In the genomic region with DNA sequence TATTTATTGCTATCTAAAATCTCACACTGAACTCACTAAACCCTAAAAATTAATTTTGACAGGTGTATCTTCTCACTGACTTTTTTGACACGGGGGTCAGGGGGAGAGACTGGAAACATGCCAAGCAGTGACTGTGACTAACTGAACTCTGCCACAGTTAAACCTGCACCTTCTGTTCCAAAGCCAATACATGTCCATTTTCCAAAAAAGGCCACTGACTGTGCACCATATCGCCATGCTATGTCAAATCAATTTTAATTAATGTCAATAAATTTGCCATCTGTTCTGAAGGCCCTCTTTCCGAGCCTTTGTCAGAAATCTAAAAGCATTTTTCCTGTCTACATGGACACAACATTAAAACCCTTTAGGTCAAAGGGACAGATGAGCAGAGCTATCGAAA, we compare ENCODE assay signal across 17 mouse cellular contexts. TPM values are rescaled to one million over a fixed set of nuclear protein-coding genes. Genes with fewer than 3 reads are reported as not detected.
DNase-seq lines count a peak whose midpoint lies in the region; ATAC-seq and TF ChIP-seq lines count a peak whose summit lies in the region.
"Had no signal": no experiment of that assay in that cellular context is flagged by ENCODE, and none has a peak within 500 bp of the region (broad histone marks: within the 10 kb centered on the region; RNA-seq: fewer than 3 reads in every experiment).

No protein-coding gene starts in this region.

- H3K4me3 ChIP-seq in hindbrain, embryonic 13.5 days, result peak overlapping the region; percentile 26
- no peak overlapping the region for H3K4me3 ChIP-seq in hindbrain, embryonic 11.5 days (ENCODE audit: low read depth, low read length)
- peak overlapping the region; percentile 24 for H3K4me3 ChIP-seq in midbrain, embryonic 15.5 days
- no peak overlapping the region for H3K4me3 ChIP-seq in kidney, adult 2 months (ENCODE audit: insufficient read depth, low read depth, low read length)
- H3K4me3 ChIP-seq: heart, adult 2 months; stomach, embryonic 15.5 days had no signal

- no peak for TF ChIP-seq CTCF in brain, embryonic 14.5 days (IDR thresholded peaks at IDR 0.05; ENCODE audit: borderline replicate concordance, extremely low read depth, insufficient read depth, insufficient read length)
- TF ChIP-seq CTCF in kidney, adult 2 months (conservative IDR thresholded peaks at IDR 0.05; ENCODE audit: insufficient read depth, insufficient read length, low read depth, low read length), result no peak

- ATAC-seq in hindbrain, embryonic 13.5 days (ENCODE audit: low FRiP score), result no peak
- ATAC-seq in hindbrain, embryonic 11.5 days (ENCODE audit: low FRiP score), result no peak
- ATAC-seq in midbrain, embryonic 15.5 days (replicated peaks), result no peak
- ATAC-seq: intestine, postnatal 0 days had no signal

- H3K4me2 ChIP-seq in hindbrain, embryonic 13.5 days, result peak overlapping the region; percentile 42
- no peak overlapping the region for H3K4me2 ChIP-seq in hindbrain, embryonic 11.5 days (replicated peaks; ENCODE audit: low read depth, low read length)
- peak overlapping the region; percentile 36 for H3K4me2 ChIP-seq in midbrain, embryonic 15.5 days
- H3K4me2 ChIP-seq: lung, embryonic 14.5 days; stomach, embryonic 15.5 days had no signal

- no peaks in the 10 kb centered on the region for H3K27me3 ChIP-seq in hindbrain, embryonic 13.5 days
- H3K27me3 ChIP-seq in hindbrain, embryonic 11.5 days (ENCODE audit: control insufficient read depth, insufficient read depth, low read length), result no peaks in the 10 kb centered on the region
- H3K27me3 ChIP-seq in midbrain, embryonic 15.5 days (replicated peaks), result no peaks in the 10 kb centered on the region
- no peaks in the 10 kb centered on the region for H3K27me3 ChIP-seq in kidney, adult 2 months (replicated peaks; ENCODE audit: control insufficient read depth, insufficient read depth, low read length)
- H3K27me3 ChIP-seq: stomach, embryonic 15.5 days had no signal

- H3K27ac ChIP-seq in hindbrain, embryonic 13.5 days, result no peak overlapping the region
- no peak overlapping the region for H3K27ac ChIP-seq in hindbrain, embryonic 11.5 days (ENCODE audit: low read depth, low read length)
- no peak overlapping the region for H3K27ac ChIP-seq in midbrain, embryonic 15.5 days
- H3K27ac ChIP-seq in kidney, adult 2 months (ENCODE audit: insufficient read depth, low read depth, low read length), result no peak overlapping the region
- H3K27ac ChIP-seq: heart, adult 2 months; stomach, embryonic 15.5 days had no signal

- WGBS in hindbrain, embryonic 13.5 days, result 41% methylated on average over 4 of the region's 4 CpGs
- 66% methylated on average over 4 of the region's 4 CpGs for WGBS in hindbrain, embryonic 11.5 days
- WGBS in midbrain, embryonic 15.5 days, result 45% methylated on average over 4 of the region's 4 CpGs
- 64% methylated on average over 4 of the region's 4 CpGs for WGBS in kidney, adult 2 months

- no peaks in the 10 kb centered on the region for H3K9me3 ChIP-seq in hindbrain, embryonic 13.5 days
- no peaks in the 10 kb centered on the region for H3K9me3 ChIP-seq in hindbrain, embryonic 11.5 days (ENCODE audit: control insufficient read depth, low read length)
- H3K9me3 ChIP-seq in midbrain, embryonic 15.5 days, result no peaks in the 10 kb centered on the region
- H3K9me3 ChIP-seq: stomach, embryonic 15.5 days had no signal

- DNase-seq in hindbrain, embryonic 11.5 days (ENCODE audit: low spot score), result no peak
- DNase-seq in brain, embryonic 14.5 days (ENCODE audit: low read depth), result peak; percentile 41
- DNase-seq in cerebellum, postnatal 14 days, result peak; percentile 78 to 87
- no peak for DNase-seq in kidney, adult 2 months
- DNase-seq in heart, postnatal 36 days, result no peak
- DNase-seq in gastrocnemius, postnatal 14 days, result no peak
- DNase-seq: embryo, embryonic 11 days; heart, adult 2 months; kidney, postnatal 25 days; lung, embryonic 14.5 days; thymus, postnatal 14 days had no signal

- H3K9ac ChIP-seq in hindbrain, embryonic 13.5 days, result 0 out of 2 replicates have a peak overlapping the region, but pooled peaks have one; percentile 39
- H3K9ac ChIP-seq in hindbrain, embryonic 11.5 days (ENCODE audit: low read depth, low read length), result no peak overlapping the region
- H3K9ac ChIP-seq in midbrain, embryonic 15.5 days, result peak overlapping the region; percentile 22; the same call in 1 of the 2 replicates
- H3K9ac ChIP-seq: lung, embryonic 14.5 days; stomach, embryonic 15.5 days had no signal

- intact Hi-C loops in heart, postnatal 36 days (cut with DNase I), result loop anchor here (10.0 kb wide), 1 partner anchor 121 kb away; no protein-coding TSS in a partner anchor
- intact Hi-C loops in gastrocnemius, postnatal 14 days (cut with DNase I; ENCODE audit: low total_unique reads), result no loop called here

- peaks cover 4% of the 10 kb centered on the region; the same call in 1 of the 2 replicates for H3K36me3 ChIP-seq in hindbrain, embryonic 13.5 days
- no peaks in the 10 kb centered on the region; the same call in 1 of the 2 replicates for H3K36me3 ChIP-seq in hindbrain, embryonic 11.5 days (ENCODE audit: control insufficient read depth, insufficient read depth, low read length)
- no peaks in the 10 kb centered on the region for H3K36me3 ChIP-seq in midbrain, embryonic 15.5 days (replicated peaks)
- no peaks in the 10 kb centered on the region for H3K36me3 ChIP-seq in kidney, adult 2 months (ENCODE audit: control insufficient read depth, insufficient read depth, low read length)
- H3K36me3 ChIP-seq: stomach, embryonic 15.5 days had no signal

- no peak for TF ChIP-seq POLR2A in brain, embryonic 14.5 days (IDR thresholded peaks at IDR 0.05; ENCODE audit: borderline replicate concordance, extremely low read depth, insufficient read depth, insufficient read length, poor library complexity, severe bottlenecking)
- TF ChIP-seq POLR2A in kidney, adult 2 months (IDR thresholded peaks at IDR 0.05; ENCODE audit: low read depth, low read length), result no peak

- H3K4me1 ChIP-seq in hindbrain, embryonic 13.5 days (replicated peaks), result peaks cover 15% of the 10 kb centered on the region
- H3K4me1 ChIP-seq in hindbrain, embryonic 11.5 days (replicated peaks; ENCODE audit: control insufficient read depth, insufficient read depth, low read length), result no peaks in the 10 kb centered on the region
- peaks cover 11% of the 10 kb centered on the region; the same call in 1 of the 2 replicates for H3K4me1 ChIP-seq in midbrain, embryonic 15.5 days
- H3K4me1 ChIP-seq in kidney, adult 2 months (ENCODE audit: control insufficient read depth, insufficient read depth, low read length), result no peaks in the 10 kb centered on the region
- H3K4me1 ChIP-seq: stomach, embryonic 15.5 days had no signal

RNA-seq across cellular contexts. Expression of a gene that starts 4.9 kb away (rescaled TPM):
- 4.8 and 5.3 TPM in 2 replicates for polyA plus RNA-seq in hindbrain, embryonic 13.5 days (2015; fragmentation: Nextera tagmentation; extraction: Ambion mirVana)
- 1.2 and 2.1 TPM in 2 replicates for polyA plus RNA-seq in hindbrain, embryonic 11.5 days (2014; fragmentation: Nextera tagmentation; extraction: Ambion mirVana)
- 3.0 and 3.8 TPM in 2 replicates for polyA plus RNA-seq in brain, embryonic 14.5 days (2012; rRNA removed)
- 6.5 and 7.0 TPM in 2 replicates for polyA plus RNA-seq in midbrain, embryonic 15.5 days (2015; fragmentation: Nextera tagmentation; extraction: Ambion mirVana)
- polyA plus RNA-seq in kidney, adult 2 months (2012; rRNA removed), result 0.41 and 0.50 TPM in 2 replicates
- 1 to 10 TPM; 1.8 to 2.7 TPM for total RNA-seq in heart, postnatal 36 days (2021)
- total RNA-seq in gastrocnemius, postnatal 14 days (2021), result 1 to 10 TPM; 1.5 to 4.6 TPM
- polyA plus RNA-seq: liver, adult 2 months; small intestine, adult 2 months had no signal

RNA-seq across cellular contexts. Expression of a gene that starts 57.3 kb away (rescaled TPM):
- polyA plus RNA-seq in hindbrain, embryonic 13.5 days (2015; fragmentation: Nextera tagmentation; extraction: Ambion mirVana), result 20.4 and 25.6 TPM in 2 replicates
- polyA plus RNA-seq in hindbrain, embryonic 11.5 days (2014; fragmentation: Nextera tagmentation; extraction: Ambion mirVana), result 25.8 and 25.9 TPM in 2 replicates
- 18.6 and 20.2 TPM in 2 replicates for polyA plus RNA-seq in brain, embryonic 14.5 days (2012; rRNA removed)
- polyA plus RNA-seq in midbrain, embryonic 15.5 days (2015; fragmentation: Nextera tagmentation; extraction: Ambion mirVana), result 18.0 and 18.2 TPM in 2 replicates
- polyA plus RNA-seq in kidney, adult 2 months (2012; rRNA removed), result 2.1 and 4.3 TPM in 2 replicates
- 10 to 100 TPM; 52.5 to 56.5 TPM for total RNA-seq in heart, postnatal 36 days (2021)
- total RNA-seq in gastrocnemius, postnatal 14 days (2021), result 10 to 100 TPM; 46.0 to 49.2 TPM

Comparison
In these comparisons a context has a peak if more than half of its experiments do, and no peak if none do; other contexts are left out.
1. H3K4me3 ChIP-seq: peak in hindbrain, embryonic 13.5 days (single experiment) and midbrain, embryonic 15.5 days (single experiment); none in hindbrain, embryonic 11.5 days (single experiment) and kidney, adult 2 months (single experiment).
2. DNase-seq: peak in brain, embryonic 14.5 days (single experiment) and cerebellum, postnatal 14 days (2 of 2); none in hindbrain, embryonic 11.5 days (single experiment), kidney, adult 2 months (single experiment), heart, postnatal 36 days (0 of 2) and gastrocnemius, postnatal 14 days (single experiment).